Mouse (Mus musculus) forebrain, embryonic 16.5 days (tissue): ENCODE data around the gene Cdkl3. TPM values are rescaled to one million over a fixed set of nuclear protein-coding genes. Genes with fewer than 3 reads are reported as not detected.
"Not testable (repeated sequence)": the region's sequence is repeated elsewhere in the genome, so short reads cannot be mapped to it uniquely, and the experiment has no call there.

Experiments used
- ATAC-seq: fragments of 200-750 bp; cut with Nextera tagmentation; 2 replicates; pipeline ENCODE4 v1.8.0; 2017; ENCODE audit warnings: mild to moderate bottlenecking, moderate library complexity
- H3K27ac ChIP-seq: fragments of 300-500 bp; sonication (generic); 2 replicates; pipeline ENCODE4 v1.5.1; 2014; ENCODE audit warnings: low read length, control low read depth
- H3K27me3 ChIP-seq: fragments of 300-500 bp; sonication (generic); replicated peaks from 2 replicates; pipeline ENCODE4 v1.6.1; 2014; ENCODE audit warnings: low read length; ENCODE audit not compliant: control insufficient read depth, insufficient read depth
- H3K36me3 ChIP-seq: fragments of 300-500 bp; sonication (generic); 2 replicates; pipeline ENCODE4 v1.6.1; 2014; ENCODE audit not compliant: control insufficient read depth, insufficient read depth
- H3K4me1 ChIP-seq: fragments of 300-500 bp; sonication (generic); replicated peaks from 2 replicates; pipeline ENCODE4 v1.6.1; 2014; ENCODE audit warnings: low read length; ENCODE audit not compliant: control insufficient read depth, insufficient read depth
- H3K4me2 ChIP-seq: fragments of 300-500 bp; sonication (generic); 2 replicates; pipeline ENCODE4 v1.6.1; 2014; ENCODE audit warnings: mild to moderate bottlenecking, low read length, control low read depth
- H3K4me3 ChIP-seq: fragments of 300-500 bp; sonication (generic); replicated peaks from 2 replicates; pipeline ENCODE4 v1.5.1; 2014; ENCODE audit warnings: mild to moderate bottlenecking, low read length, control low read depth
- H3K9ac ChIP-seq: fragments of 300-500 bp; sonication (generic); replicated peaks from 2 replicates; pipeline ENCODE4 v1.6.1; 2014; ENCODE audit warnings: low read depth, low read length, control low read depth
- H3K9me3 ChIP-seq: fragments of 300-500 bp; sonication (generic); 2 replicates; pipeline ENCODE4 v1.6.1; 2016; ENCODE audit warnings: low read length; ENCODE audit not compliant: control insufficient read depth
- WGBS: fragments of 180-500 bp; shearing (Covaris S2); extraction: QIAGEN DNeasy Blood & Tissue Kit; methylation state at CpG from one replicate; pipeline ENCODE4 v1.1.7; 2014; 5-methylcytosine and 5-hydroxymethylcytosine counted together
- polyA plus RNA-seq: library from polyadenylated mRNA; unstranded; fragments of >200 nt; fragmentation: Nextera tagmentation; extraction: Ambion mirVana; gene quantifications from 2 replicates; pipeline ENCODE4 v1.2.1, GENCODE M21; 2015

Gene Cdkl3
- polyA plus RNA-seq, 1 experiment from 2014 or later: 27.1 TPM

DNA sequence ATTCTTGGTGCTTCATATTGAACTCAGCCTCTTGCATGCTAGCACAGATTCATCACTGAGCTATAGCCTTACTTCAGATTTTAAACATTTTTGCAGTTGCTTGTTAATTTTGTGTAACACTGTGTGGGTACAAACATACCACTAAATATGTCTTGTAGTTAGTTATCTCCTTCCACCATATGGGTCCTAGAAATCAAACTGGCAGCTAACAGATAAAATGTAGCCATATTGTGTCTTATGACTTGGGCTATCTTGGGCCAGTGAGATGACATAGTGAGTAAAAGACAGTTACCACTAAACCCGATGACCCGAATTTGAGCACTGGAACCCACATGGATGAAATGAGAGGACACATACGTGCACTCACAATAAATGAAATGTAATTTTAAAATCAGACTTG is 111.5 kb downstream of the Cdkl3 start:
- H3K36me3 ChIP-seq: peaks cover 33% of the 10 kb centered on the region

GRCm38 (mm10) chr11:52116117-52116516 is 112.1 kb downstream of the Cdkl3 start:
- H3K9me3 ChIP-seq, H3K27me3 ChIP-seq, H3K4me2 ChIP-seq, H3K27ac ChIP-seq, H3K4me1 ChIP-seq, ATAC-seq, H3K4me3 ChIP-seq, H3K9ac ChIP-seq: not testable (repeated sequence)
- 89% methylated on average over 6 of the region's 6 CpGs for WGBS
- peaks cover 37% of the 10 kb centered on the region for H3K36me3 ChIP-seq

More for the DNA sequence above, 111.5 kb downstream of the Cdkl3 start:
- H3K4me2 ChIP-seq: no peak overlapping the region
- ATAC-seq: no peak
- no peaks in the 10 kb centered on the region for H3K4me1 ChIP-seq
- H3K9me3 ChIP-seq: peaks cover 4% of the 10 kb centered on the region; the same call in 1 of the 2 replicates
- WGBS: 97% methylated on average over 3 of the region's 3 CpGs
- H3K4me3 ChIP-seq: no peak overlapping the region
- H3K27me3 ChIP-seq: no peaks in the 10 kb centered on the region
- no peak overlapping the region for H3K9ac ChIP-seq
- no peak overlapping the region for H3K27ac ChIP-seq

DNA sequence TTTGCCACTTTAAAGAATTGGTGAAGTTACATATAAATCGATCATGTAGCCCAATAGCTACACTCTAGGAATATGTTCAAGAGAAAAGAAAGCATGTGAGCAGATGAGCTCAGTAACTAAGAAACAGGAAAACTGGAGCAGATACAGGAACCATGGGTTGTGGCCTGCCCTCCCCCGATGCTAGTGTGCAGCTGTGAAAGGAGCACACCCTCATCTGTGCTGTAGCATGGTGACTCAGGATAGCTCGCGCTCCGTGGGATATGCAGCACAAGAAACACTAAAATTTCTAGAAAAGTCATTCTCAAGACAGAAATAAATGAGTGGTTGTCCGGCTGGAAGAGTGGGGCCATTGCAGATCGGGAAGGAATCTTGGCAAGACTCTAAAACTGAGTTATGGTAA is 113.1 kb downstream of the Cdkl3 start:
- Histone ChIP-seq H3K36me3 (peaks cover 47% of the 10 kb centered on the region), H3K27me3 (no peaks in the 10 kb centered on the region), H3K9me3 (peaks cover 4% of the 10 kb centered on the region; the same call in 1 of the 2 replicates), H3K27ac (no peak overlapping the region), H3K4me2 (no peak overlapping the region), H3K4me1 (no peaks in the 10 kb centered on the region), H3K4me3 (no peak overlapping the region), H3K9ac (no peak overlapping the region)
- ATAC-seq: no peak
- WGBS: 98% methylated on average over 7 of the region's 7 CpGs

- not testable (repeated sequence) for ATAC-seq, H3K9ac ChIP-seq, H3K27me3 ChIP-seq, H3K27ac ChIP-seq, H3K4me3 ChIP-seq, H3K4me2 ChIP-seq, H3K9me3 ChIP-seq, H3K4me1 ChIP-seq
- peaks cover 48% of the 10 kb centered on the region for H3K36me3 ChIP-seq
These were observed 116.4 kb downstream of the Cdkl3 start for GRCm38 (mm10) chr11:52120415-52120814.

DNA sequence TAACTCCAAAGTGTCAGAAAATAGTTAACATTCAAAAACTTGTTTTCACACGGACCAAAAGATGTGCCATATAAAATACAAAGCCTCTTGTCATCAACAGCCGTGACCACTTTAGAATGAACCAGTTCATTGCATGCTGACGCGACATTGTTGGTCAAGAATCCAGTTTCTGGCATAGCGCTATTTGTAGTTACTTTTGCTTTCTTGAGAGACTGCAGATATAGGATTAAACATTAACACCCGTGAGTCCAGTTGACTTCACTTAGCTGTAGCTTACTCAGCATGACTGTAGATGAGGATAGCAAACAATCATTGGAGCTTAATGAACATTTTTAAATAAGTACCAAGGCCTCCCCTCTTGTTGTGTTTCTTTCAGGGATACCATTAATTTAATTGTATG is 118.0 kb downstream of the Cdkl3 start:
- ATAC-seq: no peak
- Histone ChIP-seq H3K9ac (no peak overlapping the region), H3K27ac (no peak overlapping the region), H3K4me3 (no peak overlapping the region), H3K4me2 (no peak overlapping the region), H3K4me1 (no peaks in the 10 kb centered on the region), H3K27me3 (no peaks in the 10 kb centered on the region), H3K36me3 (peaks cover 45% of the 10 kb centered on the region), H3K9me3 (peaks cover 4% of the 10 kb centered on the region; the same call in 1 of the 2 replicates)
- WGBS: 91% methylated on average over 6 of the region's 6 CpGs

- Histone ChIP-seq H3K27ac (no peak overlapping the region), H3K4me1 (no peaks in the 10 kb centered on the region), H3K27me3 (no peaks in the 10 kb centered on the region), H3K4me3 (no peak overlapping the region), H3K9me3 (peaks cover 4% of the 10 kb centered on the region; the same call in 1 of the 2 replicates), H3K36me3 (peaks cover 34% of the 10 kb centered on the region), H3K9ac (no peak overlapping the region), H3K4me2 (no peak overlapping the region)
- 90% methylated on average over 4 of the region's 4 CpGs for WGBS
- ATAC-seq: no peak
These were observed 120.4 kb downstream of the Cdkl3 start for GRCm38 (mm10) chr11:52124468-52124867.

GRCm38 (mm10) chr11:52127169-52127568 is 123.1 kb downstream of the Cdkl3 start:
- H3K36me3 ChIP-seq: peaks cover 10% of the 10 kb centered on the region
- no peak overlapping the region for H3K4me3 ChIP-seq
- no peak overlapping the region for H3K4me2 ChIP-seq
- no peaks in the 10 kb centered on the region for H3K4me1 ChIP-seq
- H3K9ac ChIP-seq: no peak overlapping the region
- no peak overlapping the region for H3K27ac ChIP-seq
- no peak for ATAC-seq
- no peaks in the 10 kb centered on the region for H3K27me3 ChIP-seq
- WGBS: 63% methylated on average over 3 of the region's 3 CpGs
- H3K9me3 ChIP-seq: no peaks in the 10 kb centered on the region

DNA sequence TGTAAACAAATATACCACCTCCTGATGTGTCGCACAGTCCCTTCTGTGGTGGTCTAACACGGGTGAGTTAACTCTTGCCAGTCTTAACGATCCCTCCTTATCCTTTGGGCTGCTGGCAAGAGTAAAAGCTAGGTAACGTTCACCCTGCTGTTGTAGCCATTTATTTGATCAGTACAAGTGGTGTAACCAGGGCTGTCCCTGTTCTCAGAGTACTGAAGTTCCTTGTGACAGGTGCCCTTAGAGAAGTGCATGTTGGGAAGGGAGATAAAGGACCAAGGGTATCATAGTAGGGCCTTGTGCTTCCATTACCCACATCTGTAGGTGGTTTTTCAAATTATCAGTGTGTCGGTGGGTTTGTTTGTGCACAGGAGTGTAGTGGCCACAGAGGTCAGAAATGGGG is 123.7 kb downstream of the Cdkl3 start:
- Histone ChIP-seq H3K4me3 (no peak overlapping the region), H3K9ac (no peak overlapping the region), H3K27ac (no peak overlapping the region), H3K27me3 (no peaks in the 10 kb centered on the region), H3K36me3 (peaks cover 8% of the 10 kb centered on the region), H3K4me1 (no peaks in the 10 kb centered on the region), H3K4me2 (no peak overlapping the region), H3K9me3 (no peaks in the 10 kb centered on the region)
- no peak for ATAC-seq
- 72% methylated on average over 5 of the region's 5 CpGs for WGBS

DNA sequence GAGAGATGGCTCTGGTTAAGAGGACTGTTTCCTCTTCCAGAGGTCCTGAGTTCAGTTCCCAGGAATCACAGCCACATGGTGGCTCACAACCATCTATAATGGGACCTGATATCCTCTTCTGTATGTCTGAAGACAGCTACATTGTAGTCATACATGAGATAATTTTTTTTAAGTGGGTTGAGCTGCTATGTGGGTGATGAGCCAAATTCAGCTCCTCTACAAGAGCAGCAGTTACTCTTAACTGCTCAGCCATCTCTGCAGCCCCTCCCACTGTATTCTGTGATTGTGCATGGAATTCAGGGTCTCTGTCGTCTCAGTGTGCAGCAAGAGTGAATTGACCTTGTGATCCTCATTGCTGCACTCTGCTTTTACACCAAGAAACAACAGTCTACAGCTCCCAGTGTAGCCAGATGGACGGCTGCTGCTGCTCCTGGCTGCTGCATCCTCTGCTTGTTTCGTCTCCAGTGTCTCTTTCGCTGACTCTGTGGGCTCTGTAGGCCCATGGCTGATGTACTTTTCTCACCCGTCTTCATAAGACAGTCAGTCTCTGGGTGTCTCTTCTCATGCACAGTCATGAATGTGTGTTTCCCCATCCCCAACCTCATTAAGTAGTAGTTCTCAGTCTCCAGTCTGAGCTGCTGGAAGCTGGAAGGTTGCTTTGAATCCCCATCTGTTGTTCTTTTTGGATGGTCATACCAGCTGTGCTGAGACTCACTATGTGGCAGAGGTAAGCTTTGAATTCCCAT is 124.5 kb downstream of the Cdkl3 start:
- Histone ChIP-seq H3K9ac (no peak overlapping the region), H3K4me2 (no peak overlapping the region), H3K9me3 (no peaks in the 10 kb centered on the region), H3K27ac (no peak overlapping the region), H3K36me3 (peaks cover 5% of the 10 kb centered on the region; the same call in 1 of the 2 replicates), H3K27me3 (no peaks in the 10 kb centered on the region), H3K4me3 (no peak overlapping the region), H3K4me1 (no peaks in the 10 kb centered on the region)
- 0 out of 2 replicates have a peak, but pooled peaks have one; percentile 16 for ATAC-seq
- 68% methylated on average over 5 of the region's 5 CpGs for WGBS
